Comparison of ENCODE assay signal across 18 mouse cellular contexts in the genomic region with DNA sequence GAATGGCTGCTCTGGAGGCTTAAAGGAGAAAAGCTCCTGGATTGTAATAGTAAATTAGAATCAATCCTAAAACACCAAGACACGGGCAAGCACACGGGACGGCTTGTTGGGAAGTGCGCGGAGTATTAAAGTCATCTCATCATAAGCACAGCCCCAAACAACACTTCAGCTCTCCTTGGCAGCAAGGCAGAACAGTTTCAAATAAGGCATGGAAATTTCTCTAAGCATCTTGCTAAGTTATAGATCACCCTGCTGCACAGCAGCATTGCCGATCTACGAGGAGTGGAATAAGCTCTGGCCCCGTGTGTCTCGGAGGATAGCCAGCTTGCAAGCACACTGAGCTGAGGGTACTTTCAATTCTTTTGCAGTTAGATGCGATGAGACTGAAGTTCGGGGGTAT. TPM values are rescaled to one million over a fixed set of nuclear protein-coding genes. Genes with fewer than 3 reads are reported as not detected.
A peak's percentile ranks its signal among the peaks of the same experiment; 100 is the strongest.
DNase-seq lines count a peak whose midpoint lies in the region; ATAC-seq and TF ChIP-seq lines count a peak whose summit lies in the region.
"Had no signal": no experiment of that assay in that cellular context is flagged by ENCODE, and none has a peak within 500 bp of the region (broad histone marks: within the 10 kb centered on the region; RNA-seq: fewer than 3 reads in every experiment).

No protein-coding gene starts in this region.

- peak; percentile 42 for DNase-seq in lung, embryonic 14.5 days
- no peak for DNase-seq in lung, postnatal 36 days
- no peak for DNase-seq in stomach, postnatal 0 days (ENCODE audit: low spot score)
- DNase-seq in left cerebral cortex, postnatal 14 days (ENCODE audit: low spot score in 2 of 2) = no peak
- DNase-seq: adrenal gland, postnatal 14 days; cerebellum, adult 18-20 months; cerebellum, adult 9-11 months; cerebellum, postnatal 36 days; gastrocnemius, postnatal 10 days had no signal

- no peaks in the 10 kb centered on the region for H3K27me3 ChIP-seq in lung, embryonic 14.5 days (ENCODE audit: insufficient read depth, low read length)
- no peaks in the 10 kb centered on the region for H3K27me3 ChIP-seq in intestine, embryonic 15.5 days (replicated peaks)
- H3K27me3 ChIP-seq in small intestine, adult 2 months (ENCODE audit: control insufficient read depth, insufficient read depth, low read length) = no peaks in the 10 kb centered on the region
- H3K27me3 ChIP-seq in stomach, postnatal 0 days (ENCODE audit: control insufficient read depth, insufficient read depth, low read length) = no peaks in the 10 kb centered on the region
- H3K27me3 ChIP-seq: CH12.LX; embryonic facial prominence, embryonic 13.5 days; forebrain, embryonic 12.5 days; heart, embryonic 12.5 days had no signal

- no peak for TF ChIP-seq CTCF in lung, embryonic 14.5 days (IDR thresholded peaks at IDR 0.05; ENCODE audit: low read depth)
- TF ChIP-seq CTCF in small intestine, adult 2 months (IDR thresholded peaks at IDR 0.05; ENCODE audit: extremely low read depth, insufficient read length, insufficient replicate concordance, low read depth, low read length) = no peak
- TF ChIP-seq CTCF in stomach, postnatal 0 days (IDR thresholded peaks at IDR 0.05; ENCODE audit: low read depth) = no peak

- H3K9ac ChIP-seq in lung, embryonic 14.5 days = no peak overlapping the region
- no peak overlapping the region for H3K9ac ChIP-seq in intestine, embryonic 15.5 days
- 0 out of 2 replicates have a peak overlapping the region, but pooled peaks have one; percentile 32 for H3K9ac ChIP-seq in stomach, postnatal 0 days (ENCODE audit: low read length)
- H3K9ac ChIP-seq: embryonic facial prominence, embryonic 13.5 days; forebrain, embryonic 12.5 days; heart, embryonic 12.5 days had no signal

- TF ChIP-seq EP300 in stomach, postnatal 0 days (optimal IDR thresholded peaks at IDR 0.05) = no peak

- no peak for TF ChIP-seq POLR2A in small intestine, adult 2 months (IDR thresholded peaks at IDR 0.05; ENCODE audit: low read depth, low read length)

- H3K9me3 ChIP-seq in lung, embryonic 14.5 days (ENCODE audit: low read depth, low read length) = no peaks in the 10 kb centered on the region
- H3K9me3 ChIP-seq in intestine, embryonic 15.5 days = no peaks in the 10 kb centered on the region
- no peaks in the 10 kb centered on the region for H3K9me3 ChIP-seq in stomach, postnatal 0 days (ENCODE audit: control insufficient read depth, low read length)
- H3K9me3 ChIP-seq: embryonic facial prominence, embryonic 13.5 days; forebrain, embryonic 12.5 days; heart, embryonic 12.5 days had no signal

- 61% methylated on average over 11 of the region's 11 CpGs for WGBS in lung, embryonic 14.5 days
- 68% methylated on average over 11 of the region's 11 CpGs for WGBS in intestine, embryonic 15.5 days
- WGBS in small intestine, adult 2 months = 81% methylated on average over 11 of the region's 11 CpGs
- WGBS in stomach, postnatal 0 days = 56% methylated on average over 11 of the region's 11 CpGs

- no peak overlapping the region for H3K4me3 ChIP-seq in lung, embryonic 14.5 days (ENCODE audit: low read depth, low read length)
- no peak overlapping the region for H3K4me3 ChIP-seq in intestine, embryonic 15.5 days (replicated peaks)
- no peak overlapping the region for H3K4me3 ChIP-seq in small intestine, adult 2 months (ENCODE audit: low read depth, low read length)
- H3K4me3 ChIP-seq in stomach, postnatal 0 days (ENCODE audit: low read depth, low read length) = no peak overlapping the region
- H3K4me3 ChIP-seq: embryonic facial prominence, embryonic 13.5 days; forebrain, embryonic 12.5 days; heart, embryonic 12.5 days had no signal

- H3K4me1 ChIP-seq in lung, embryonic 14.5 days (ENCODE audit: insufficient read depth) = no peaks in the 10 kb centered on the region
- H3K4me1 ChIP-seq in intestine, embryonic 15.5 days (replicated peaks) = no peaks in the 10 kb centered on the region
- no peaks in the 10 kb centered on the region for H3K4me1 ChIP-seq in small intestine, adult 2 months (ENCODE audit: control insufficient read depth, insufficient read depth, insufficient read length, low read length)
- no peaks in the 10 kb centered on the region for H3K4me1 ChIP-seq in stomach, postnatal 0 days (replicated peaks; ENCODE audit: control insufficient read depth, insufficient read depth)
- H3K4me1 ChIP-seq: embryonic facial prominence, embryonic 13.5 days; forebrain, embryonic 12.5 days; heart, embryonic 12.5 days had no signal

- H3K27ac ChIP-seq in lung, embryonic 14.5 days (ENCODE audit: low read depth) = peak overlapping the region; percentile 42; the same call in 1 of the 2 replicates
- H3K27ac ChIP-seq in intestine, embryonic 15.5 days = peak overlapping the region; percentile 40; the same call in 1 of the 2 replicates
- H3K27ac ChIP-seq in small intestine, adult 2 months (ENCODE audit: insufficient read depth, low read depth, low read length) = peak overlapping the region; percentile 47
- peak overlapping the region; percentile 83 for H3K27ac ChIP-seq in stomach, postnatal 0 days (replicated peaks)
- H3K27ac ChIP-seq: embryonic facial prominence, embryonic 13.5 days; forebrain, embryonic 12.5 days had no signal

- no peak for ATAC-seq in lung, embryonic 14.5 days (ENCODE audit: insufficient read depth)
- ATAC-seq in intestine, embryonic 15.5 days = no peak
- peak; percentile 60; the same call in 1 of the 2 replicates for ATAC-seq in stomach, postnatal 0 days (ENCODE audit: low FRiP score, low TSS enrichment)
- ATAC-seq: activated CD4-positive, CD25-positive, alpha-beta regulatory T cell, adult 4 months; forebrain, embryonic 16.5 days; Patski had no signal

- intact Hi-C loops in left cerebral cortex, postnatal 14 days (cut with DNase I) = no loop called here

- no peak overlapping the region for H3K4me2 ChIP-seq in lung, embryonic 14.5 days
- H3K4me2 ChIP-seq in intestine, embryonic 15.5 days (replicated peaks) = no peak overlapping the region
- H3K4me2 ChIP-seq in stomach, postnatal 0 days (replicated peaks; ENCODE audit: low read depth) = peak overlapping the region; percentile 21
- H3K4me2 ChIP-seq: embryonic facial prominence, embryonic 13.5 days; forebrain, embryonic 12.5 days; heart, embryonic 12.5 days had no signal

- H3K36me3 ChIP-seq in lung, embryonic 14.5 days (ENCODE audit: insufficient read depth) = no peaks in the 10 kb centered on the region
- no peaks in the 10 kb centered on the region for H3K36me3 ChIP-seq in intestine, embryonic 15.5 days
- no peaks in the 10 kb centered on the region for H3K36me3 ChIP-seq in small intestine, adult 2 months (ENCODE audit: control insufficient read depth, insufficient read depth, low read length)
- H3K36me3 ChIP-seq in stomach, postnatal 0 days (ENCODE audit: control insufficient read depth, insufficient read depth, low read length) = no peaks in the 10 kb centered on the region
- H3K36me3 ChIP-seq: embryonic facial prominence, embryonic 13.5 days; forebrain, embryonic 12.5 days; heart, embryonic 12.5 days had no signal

RNA-seq across cellular contexts. Expression of a gene that starts 13.8 kb away (rescaled TPM):
- polyA plus RNA-seq in lung, embryonic 14.5 days (2014; fragmentation: Nextera tagmentation; extraction: Ambion mirVana) = 3.1 and 3.8 TPM in 2 replicates
- polyA plus RNA-seq in intestine, embryonic 15.5 days (2015; fragmentation: Nextera tagmentation; extraction: Ambion mirVana) = 2.2 and 2.4 TPM in 2 replicates
- polyA plus RNA-seq in small intestine, adult 2 months (2012; rRNA removed) = 1.8 and 2.3 TPM in 2 replicates
- 3.9 and 5.1 TPM in 2 replicates for polyA plus RNA-seq in stomach, postnatal 0 days (2015; fragmentation: Nextera tagmentation; extraction: Ambion mirVana)
- total RNA-seq in left cerebral cortex, postnatal 14 days (2021) = 1 to 10 TPM; 1.5 to 1.6 TPM
- polyA plus RNA-seq: activated CD4-positive, CD25-positive, alpha-beta regulatory T cell, adult 4 months; Patski had no signal
